Mouse (Mus musculus): ENCODE results near the gene Hspa12a.

DNA sequence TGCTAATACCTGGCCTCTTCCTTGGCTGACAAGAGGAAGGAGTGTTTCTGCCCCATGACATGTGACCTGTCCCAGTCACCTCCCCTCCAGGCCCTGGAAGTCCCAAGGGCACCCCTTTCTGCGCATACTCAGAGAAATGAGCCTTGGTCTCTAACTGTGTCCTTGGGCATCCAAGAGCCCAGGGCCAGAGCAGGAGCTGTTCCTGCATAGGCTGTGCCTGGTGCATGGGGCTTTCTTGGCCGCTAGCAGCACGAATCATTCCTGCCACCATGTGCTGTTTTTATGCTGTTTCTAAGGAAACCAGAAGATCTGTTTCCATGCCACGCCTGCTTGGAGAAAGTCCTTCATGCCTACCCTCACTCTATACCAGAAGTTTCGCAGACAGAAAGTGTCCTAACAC is 132.9 kb downstream of the Hspa12a start:
- no peak for TF ChIP-seq CTCF (conservative IDR thresholded peaks at IDR 0.05; ENCODE audit: insufficient read depth, insufficient read length, low read depth, low read length)
- TF ChIP-seq POLR2A (IDR thresholded peaks at IDR 0.05; ENCODE audit: low read depth, low read length), result no peak

All from kidney, adult 2 months (tissue).